Mouse (Mus musculus) spleen, postnatal 36 days (tissue): ENCODE data around the gene Rcan1.

Experiments
- DNase-seq, 2 experiments: peaks; one replicate each; pipeline ENCODE4 v3.0.0; 2022; ENCODE audit warnings: low spot score in 2 of 2, mixed read lengths in 1 of 2

Rcan1 gene

GRCm38 (mm10) chr16:92401206-92401605, 69.5 kb downstream of the Rcan1 start:
- no peak for DNase-seq

GRCm38 (mm10) chr16:92399490-92400458, 70.9 kb downstream of the Rcan1 start:
- DNase-seq = peak; percentile 27 to 31

- DNase-seq = no peak
Observed at GRCm38 (mm10) chr16:92398574-92399118, 72.0 kb downstream of the Rcan1 start.

- no peak for DNase-seq
Observed at GRCm38 (mm10) chr16:92397745-92398573, 72.7 kb downstream of the Rcan1 start.

- no peak for DNase-seq
Observed at GRCm38 (mm10) chr16:92393732-92394131, 76.9 kb downstream of the Rcan1 start.

GRCm38 (mm10) chr16:92387692-92388091, 83.0 kb downstream of the Rcan1 start:
- DNase-seq = no peak

- DNase-seq = peak; percentile 26 to 34
Observed at GRCm38 (mm10) chr16:92385062-92385461, 85.6 kb downstream of the Rcan1 start.

- no peak for DNase-seq
Observed at GRCm38 (mm10) chr16:92383412-92383811, 87.3 kb downstream of the Rcan1 start.

GRCm38 (mm10) chr16:92382508-92382907, 88.2 kb downstream of the Rcan1 start:
- DNase-seq = no peak

- no peak for DNase-seq
Observed at GRCm38 (mm10) chr16:92381092-92381491, 89.6 kb downstream of the Rcan1 start.

GRCm38 (mm10) chr16:92376976-92377375, 93.7 kb downstream of the Rcan1 start:
- DNase-seq = no peak

GRCm38 (mm10) chr16:92371623-92372022, 99.0 kb downstream of the Rcan1 start:
- no peak for DNase-seq

- no peak for DNase-seq
Observed at GRCm38 (mm10) chr16:92369260-92369659, 101.4 kb downstream of the Rcan1 start.

- no peak for DNase-seq
Observed at GRCm38 (mm10) chr16:92365477-92365876, 105.2 kb downstream of the Rcan1 start.

- no peak for DNase-seq
Observed at GRCm38 (mm10) chr16:92360711-92361110, 110.0 kb downstream of the Rcan1 start.

- DNase-seq = no peak
Observed at GRCm38 (mm10) chr16:92359229-92359628, 111.4 kb downstream of the Rcan1 start, which contains the start of gene Kcne1. Gene Kcne1, minus strand, starts transcription at chr16:92359468.

- DNase-seq = no peak
Observed at GRCm38 (mm10) chr16:92358734-92359133, 111.9 kb downstream of the Rcan1 start.

GRCm38 (mm10) chr16:92357566-92357965, 113.1 kb downstream of the Rcan1 start:
- DNase-seq = no peak

GRCm38 (mm10) chr16:92357023-92357422, 113.6 kb downstream of the Rcan1 start:
- no peak for DNase-seq

- DNase-seq = no peak
Observed at GRCm38 (mm10) chr16:92355982-92356381, 114.7 kb downstream of the Rcan1 start.

- no peak for DNase-seq
Observed at GRCm38 (mm10) chr16:92355366-92355765, 115.3 kb downstream of the Rcan1 start.

- DNase-seq = no peak
Observed at GRCm38 (mm10) chr16:92353897-92354296, 116.8 kb downstream of the Rcan1 start.
